Mouse (Mus musculus) liver, embryonic 12.5 days (tissue): ENCODE measurements at regions not wholly inside any gene's neighbourhood (a gene's known extent, or its start where the extent isn't known, plus 50 kb on each side); places are given as distances from the start of the nearest gene placed in this dataset.

Source experiments
- ATAC-seq: fragments of 200-750 bp; cut with Nextera tagmentation; 2 replicates; pipeline ENCODE4 v1.8.0; 2017; ENCODE audit warnings: moderate number of reproducible peaks, mild to moderate bottlenecking, moderate library complexity
- H3K27ac ChIP-seq: fragments of 300-500 bp; sonication (generic); 2 replicates; pipeline ENCODE4 v1.5.1; 2016; ENCODE audit warnings: mild to moderate bottlenecking
- H3K27me3 ChIP-seq: fragments of 300-500 bp; sonication (generic); replicated peaks from 2 replicates; pipeline ENCODE4 v1.6.1; 2016; ENCODE audit warnings: mild to moderate bottlenecking, moderate library complexity
- H3K36me3 ChIP-seq: fragments of 300-500 bp; sonication (generic); 2 replicates; pipeline ENCODE4 v1.6.1; 2016; ENCODE audit warnings: mild to moderate bottlenecking, moderate library complexity
- H3K4me1 ChIP-seq: fragments of 300-500 bp; sonication (generic); 2 replicates; pipeline ENCODE4 v1.6.1; 2016
- H3K4me2 ChIP-seq: fragments of 300-500 bp; sonication (generic); 2 replicates; pipeline ENCODE4 v1.6.1; 2016; ENCODE audit warnings: mild to moderate bottlenecking, moderate library complexity
- H3K4me3 ChIP-seq: fragments of 300-500 bp; sonication (generic); 2 replicates; pipeline ENCODE4 v1.5.1; 2016; ENCODE audit warnings: mild to moderate bottlenecking, moderate library complexity
- H3K9ac ChIP-seq: fragments of 300-500 bp; sonication (generic); 2 replicates; pipeline ENCODE4 v1.6.1; 2016; ENCODE audit warnings: mild to moderate bottlenecking, moderate library complexity
- H3K9me3 ChIP-seq: fragments of 300-500 bp; sonication (generic); replicated peaks from 2 replicates; pipeline ENCODE4 v1.6.1; 2016; ENCODE audit warnings: mild to moderate bottlenecking, moderate library complexity
- whole genome bisulfite sequencing: fragments of 180-500 bp; shearing (Covaris S2); methylation state at CpG from one replicate; pipeline ENCODE4 v1.1.7; 2016; ENCODE audit not compliant: insufficient replicate concordance; 5-methylcytosine and 5-hydroxymethylcytosine counted together

DNA sequence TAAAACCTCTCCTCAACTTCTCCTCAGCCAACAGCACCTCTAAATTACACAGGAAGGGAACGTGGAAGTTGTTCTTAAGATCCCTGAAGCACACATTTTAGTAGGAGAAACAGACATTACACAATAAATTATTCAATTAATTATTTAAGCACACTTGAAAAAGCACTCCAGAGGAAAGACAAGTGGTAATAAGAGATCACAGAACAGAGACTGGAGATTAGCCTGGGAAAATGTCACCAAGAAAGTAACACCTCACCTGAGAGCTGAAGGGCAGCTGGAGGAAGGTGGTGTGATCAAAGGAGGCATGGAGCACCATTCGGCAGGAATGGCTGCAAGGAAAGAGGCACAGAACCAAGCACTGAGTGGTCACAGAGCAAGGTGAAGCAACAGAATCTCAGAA, 1053.8 kb downstream of the Olfm4 start:
- H3K36me3 ChIP-seq = no peaks in the 10 kb centered on the region
- H3K9me3 ChIP-seq = no peaks in the 10 kb centered on the region
- 44% methylated on average over 2 of the region's 2 CpGs for WGBS

GRCm38 (mm10) chr14:81038045-81038444, 1054.2 kb downstream of the Olfm4 start:
- Histone ChIP-seq H3K9me3 (no peaks in the 10 kb centered on the region), H3K27ac (no peak overlapping the region), H3K9ac (no peak overlapping the region), H3K4me2 (no peak overlapping the region), H3K4me1 (no peaks in the 10 kb centered on the region), H3K4me3 (no peak overlapping the region), H3K36me3 (no peaks in the 10 kb centered on the region), H3K27me3 (no peaks in the 10 kb centered on the region)
- WGBS = 63% methylated on average over 3 of the region's 3 CpGs
- ATAC-seq = no peak

More for the DNA sequence above, 1053.8 kb downstream of the Olfm4 start:
- Histone ChIP-seq H3K9ac (no peak overlapping the region), H3K4me1 (no peaks in the 10 kb centered on the region), H3K27ac (no peak overlapping the region), H3K4me2 (no peak overlapping the region), H3K4me3 (no peak overlapping the region), H3K27me3 (no peaks in the 10 kb centered on the region)
- ATAC-seq = no peak
